Mouse (Mus musculus): Measurements from ENCODE around the gene Farp1. TPM values are rescaled to one million over a fixed set of nuclear protein-coding genes. Genes with fewer than 3 reads are reported as not detected.

The Farp1 gene
- 100 to 1,000 TPM; 126 to 130 TPM for total RNA-seq (2021)

DNA sequence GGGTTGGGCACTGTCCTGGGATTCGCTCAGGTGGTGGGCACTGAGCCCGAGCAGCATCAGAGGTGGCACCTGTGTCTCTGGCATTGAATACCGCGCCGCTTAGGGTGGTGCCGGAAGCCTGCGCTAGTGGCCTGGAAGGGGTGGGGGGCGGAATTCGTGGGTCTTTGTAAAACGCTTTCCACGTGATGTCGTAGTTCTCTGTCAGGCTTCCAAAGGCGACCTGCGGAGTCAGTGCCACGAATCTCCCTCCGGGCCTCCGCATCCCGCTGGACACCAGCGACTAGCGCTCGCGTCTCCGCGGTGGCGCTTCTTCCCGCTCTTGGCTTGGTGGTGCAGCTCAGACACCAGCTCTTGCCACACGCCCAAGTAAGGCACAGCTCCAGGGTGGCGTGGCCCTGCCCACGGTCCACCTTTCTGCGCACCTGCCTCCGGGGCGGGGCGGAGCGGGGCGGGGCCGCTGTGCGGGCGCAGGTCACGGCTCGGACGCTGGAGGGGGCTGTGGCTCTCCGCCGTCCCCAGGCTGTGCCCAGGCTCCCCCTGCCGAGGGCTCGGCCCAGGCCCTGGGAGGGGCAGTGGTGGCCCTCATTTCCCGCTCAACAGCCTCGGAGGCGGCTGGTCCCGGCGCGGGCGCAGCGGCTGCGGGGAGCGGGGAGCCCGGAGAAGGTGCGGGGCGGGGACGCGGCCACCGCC is at the start of gene Farp1:
Farp1 (plus strand) TSS at position 228 of the 690 bp plus-strand sequence.
- intact Hi-C loops (cut with DNase I), result loop anchor here (5.0 kb wide), 1 partner anchor 187 kb away; no protein-coding TSS in a partner anchor
- DNase-seq (ENCODE audit: low spot score in 2 of 2), result peak; percentile 72 to 80

DNA sequence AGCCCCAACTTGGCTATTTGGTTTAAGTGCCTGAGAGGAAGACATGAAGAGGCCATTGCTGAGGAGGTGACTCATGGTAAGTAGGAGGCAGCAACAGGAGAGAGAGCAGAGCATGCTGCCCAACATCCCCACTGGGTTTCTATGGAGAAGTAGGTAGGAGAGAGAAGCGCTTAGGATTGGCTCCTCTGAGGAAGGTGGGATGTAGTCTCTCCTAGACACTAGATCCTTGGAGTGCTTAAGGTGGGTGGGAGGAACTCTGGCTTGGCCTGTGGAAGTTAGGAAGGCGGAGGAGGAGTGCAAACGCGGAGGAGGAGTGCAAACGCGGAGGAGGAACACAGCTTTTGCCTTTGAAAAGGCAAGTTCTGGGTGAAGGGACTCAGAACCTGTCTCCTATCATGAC is 45.9 kb upstream of the Farp1 start:
- peak; percentile 42 to 91 for DNase-seq (ENCODE audit: low spot score in 2 of 2)
- intact Hi-C loops (cut with DNase I), result loop anchor here (5.0 kb wide), 1 partner anchor 152 kb away; no protein-coding TSS in a partner anchor

DNA sequence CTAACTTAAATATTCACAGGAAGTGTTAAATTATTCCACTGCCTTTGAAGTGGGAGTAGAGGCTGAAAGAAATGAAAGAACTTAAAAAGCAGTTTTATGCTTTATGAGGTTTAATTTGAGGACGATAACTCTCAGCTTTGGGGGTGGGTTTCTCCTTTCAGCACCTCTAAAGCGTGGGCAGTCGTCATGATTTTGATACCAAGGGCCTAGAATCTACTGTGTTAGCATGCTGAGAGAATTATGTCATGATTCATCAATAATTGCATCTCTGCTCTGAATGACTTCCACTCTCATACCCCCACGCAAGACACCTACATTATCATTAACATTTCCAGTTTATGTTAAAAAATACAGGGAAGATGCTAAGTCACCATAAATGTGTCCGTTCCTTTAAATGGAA is 37.3 kb upstream of the Farp1 start:
- DNase-seq (ENCODE audit: low spot score in 2 of 2), result peak in 1 of 2 experiments; percentile 76
- intact Hi-C loops (cut with DNase I), result no loop called here

DNA sequence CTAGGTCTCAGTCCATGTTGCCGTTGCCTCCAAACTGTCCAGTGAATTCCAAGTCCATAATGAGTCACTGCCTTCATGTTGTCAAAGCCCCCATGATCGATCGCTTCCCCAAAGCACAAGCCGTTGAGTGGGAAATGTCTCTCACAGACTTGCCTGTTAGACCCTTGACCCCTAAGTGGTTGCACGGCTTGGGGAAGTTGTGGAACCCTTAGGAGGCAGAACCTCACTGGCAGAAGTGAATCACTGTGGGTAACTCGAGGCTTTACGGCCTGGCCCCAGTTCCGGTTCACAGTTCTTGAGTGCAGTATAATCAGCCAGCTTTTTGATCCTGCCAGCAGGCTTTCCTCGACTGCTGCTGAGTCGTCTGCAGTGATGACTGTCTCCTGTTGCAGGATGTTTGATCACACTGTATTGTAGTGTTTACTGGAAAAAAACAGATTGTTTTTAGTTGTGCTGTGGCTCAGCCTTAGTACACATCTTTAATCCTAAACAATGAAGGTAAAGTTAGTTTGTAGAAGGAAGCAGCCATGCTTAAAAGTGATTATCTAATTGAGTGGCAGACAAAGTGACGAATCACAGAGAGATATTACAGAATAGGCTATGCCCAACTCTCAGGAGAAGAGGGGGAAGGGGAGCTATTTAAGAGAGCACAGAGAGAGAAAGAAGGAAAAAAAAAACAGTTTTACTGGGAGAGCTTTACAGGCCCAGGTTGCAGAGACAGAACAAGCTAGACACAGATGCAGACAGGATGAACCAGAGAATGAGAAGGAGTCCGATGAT is 34.2 kb upstream of the Farp1 start:
- intact Hi-C loops (cut with DNase I), result no loop called here

DNA sequence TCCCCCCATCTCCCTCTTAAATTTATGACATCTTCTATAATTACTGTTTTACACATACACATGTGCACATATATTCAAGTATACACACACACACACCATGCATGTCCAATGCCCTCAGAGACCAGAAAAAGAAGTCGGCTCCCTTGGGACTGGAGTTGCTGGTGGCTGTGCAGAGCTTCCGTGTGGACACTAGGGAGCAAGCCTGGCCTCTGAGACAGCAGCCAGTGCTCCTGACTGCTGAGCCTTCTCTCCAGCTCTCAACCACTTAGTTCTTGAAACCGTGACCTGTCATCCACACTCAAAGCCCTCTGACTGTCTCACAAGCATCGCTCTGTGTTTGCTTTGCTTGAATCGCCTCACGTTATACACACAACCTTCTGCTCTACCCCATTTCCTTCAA is 29.4 kb upstream of the Farp1 start:
- DNase-seq (ENCODE audit: low spot score in 2 of 2), result no peak
- intact Hi-C loops (cut with DNase I), result no loop called here

More for the DNA sequence above, 34.2 kb upstream of the Farp1 start:
- DNase-seq (ENCODE audit: low spot score in 2 of 2), result no peak

DNA sequence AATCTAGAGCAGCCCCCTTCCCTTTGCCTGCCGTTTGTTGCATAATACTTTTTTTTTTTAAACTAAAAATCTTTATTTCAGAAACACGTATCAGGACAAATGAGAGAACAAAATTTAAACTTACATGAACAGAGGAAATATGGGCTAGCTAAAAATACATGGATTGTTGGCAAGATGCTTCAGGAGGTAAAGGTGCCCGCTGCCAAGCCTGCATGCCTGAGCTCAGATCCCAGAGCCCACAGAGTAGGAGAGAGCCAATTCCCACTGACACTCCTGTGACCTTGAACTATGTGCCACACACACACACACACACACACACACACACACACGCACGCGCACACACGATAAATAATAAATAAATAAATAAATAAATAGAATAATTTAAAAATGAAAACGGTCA is 29.0 kb upstream of the Farp1 start:
- intact Hi-C loops (cut with DNase I), result no loop called here
- DNase-seq (ENCODE audit: low spot score in 2 of 2), result peak in 1 of 2 experiments; percentile 43

DNA sequence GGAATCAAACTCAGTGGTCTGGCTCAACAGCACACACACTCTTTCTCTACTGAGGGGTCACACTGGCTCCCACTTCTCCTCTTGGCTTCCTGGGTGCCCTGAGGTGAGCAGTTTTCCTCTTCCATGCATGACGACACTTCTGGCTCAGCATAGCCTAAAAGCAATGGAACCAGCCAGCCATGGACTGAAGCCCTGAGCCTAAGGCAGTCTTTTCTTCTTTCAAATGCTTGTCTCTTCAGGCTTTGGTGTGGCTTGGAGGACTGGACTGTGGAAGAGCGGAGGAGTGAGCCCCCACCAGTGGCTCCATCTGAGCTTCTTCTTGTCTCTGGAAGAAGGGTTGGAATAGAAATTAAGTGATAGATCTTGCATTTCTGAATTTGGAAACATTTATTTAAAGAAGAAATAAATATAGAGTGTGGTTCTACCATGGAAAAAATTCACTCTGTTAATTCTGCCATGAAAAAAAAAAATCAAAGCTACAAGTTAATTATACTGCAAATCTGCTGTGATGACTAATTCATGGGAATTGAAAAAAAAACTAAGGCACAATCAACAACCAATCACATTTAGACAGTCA is 19.8 kb upstream of the Farp1 start:
- intact Hi-C loops (cut with DNase I), result no loop called here
- peak in 1 of 2 experiments; percentile 47 for DNase-seq (ENCODE audit: low spot score in 2 of 2)

DNA sequence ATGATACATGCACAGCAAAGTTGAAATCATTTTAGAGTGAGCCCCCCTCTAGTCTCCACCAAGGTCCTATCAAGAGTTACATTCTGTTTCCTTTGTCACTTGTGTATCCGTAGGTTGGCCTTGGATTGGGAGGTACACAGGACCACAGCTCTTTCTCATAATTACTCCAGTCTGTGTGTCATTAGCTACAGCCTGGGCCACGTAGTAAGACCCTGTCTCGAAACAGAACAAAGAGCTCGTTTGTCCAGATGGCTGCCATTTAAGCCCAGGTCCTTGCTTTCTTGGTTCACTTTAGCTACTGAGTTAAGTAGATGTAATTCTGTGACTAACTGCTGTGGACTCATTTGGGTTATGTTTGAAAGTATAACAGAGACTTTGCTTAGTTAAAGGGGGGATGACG is 12.6 kb upstream of the Farp1 start:
- DNase-seq (ENCODE audit: low spot score in 2 of 2), result no peak
- intact Hi-C loops (cut with DNase I), result no loop called here

DNA sequence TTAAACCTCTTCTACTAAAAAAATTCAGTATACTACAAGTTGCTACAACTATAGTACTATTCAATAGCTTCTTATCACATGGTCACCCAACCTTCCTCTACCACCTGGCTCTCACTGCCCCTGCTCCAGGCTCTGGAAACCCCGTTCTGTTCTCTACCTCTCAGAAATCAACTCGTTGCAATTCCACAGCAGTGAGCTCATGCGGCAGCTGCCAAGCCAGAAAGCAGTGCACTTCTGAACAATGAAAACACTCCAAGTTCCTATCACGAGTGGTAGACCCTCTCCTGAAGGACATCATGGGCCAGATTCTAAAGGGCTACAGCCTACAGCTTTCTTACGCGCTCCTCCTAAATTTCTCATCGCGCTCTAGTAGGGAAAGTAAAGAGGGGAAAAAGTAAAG is 9.6 kb upstream of the Farp1 start:
- intact Hi-C loops (cut with DNase I), result no loop called here

DNA sequence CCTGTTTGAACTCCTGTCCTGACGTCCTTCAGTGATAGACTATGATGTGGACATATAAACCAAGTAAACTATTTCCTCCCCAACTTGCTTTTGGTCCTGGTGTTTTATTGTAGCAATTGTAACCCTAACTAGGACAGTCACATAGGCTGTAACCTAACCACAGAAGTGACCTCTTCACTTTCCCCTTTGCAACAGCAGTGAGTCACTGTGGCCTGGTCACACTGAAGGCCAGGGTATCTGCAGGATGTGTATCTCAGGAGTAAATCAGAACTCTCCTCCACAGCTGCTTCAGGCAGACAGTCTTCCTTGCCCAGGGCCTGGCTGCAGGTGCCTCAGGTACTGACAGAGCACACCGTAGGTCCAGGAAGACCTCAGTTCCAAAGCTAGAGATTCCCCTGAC is 3.6 kb upstream of the Farp1 start:
- DNase-seq (ENCODE audit: low spot score in 2 of 2), result no peak
- intact Hi-C loops (cut with DNase I), result no loop called here

More for the DNA sequence above, 9.6 kb upstream of the Farp1 start:
- no peak for DNase-seq (ENCODE audit: low spot score in 2 of 2)

DNA sequence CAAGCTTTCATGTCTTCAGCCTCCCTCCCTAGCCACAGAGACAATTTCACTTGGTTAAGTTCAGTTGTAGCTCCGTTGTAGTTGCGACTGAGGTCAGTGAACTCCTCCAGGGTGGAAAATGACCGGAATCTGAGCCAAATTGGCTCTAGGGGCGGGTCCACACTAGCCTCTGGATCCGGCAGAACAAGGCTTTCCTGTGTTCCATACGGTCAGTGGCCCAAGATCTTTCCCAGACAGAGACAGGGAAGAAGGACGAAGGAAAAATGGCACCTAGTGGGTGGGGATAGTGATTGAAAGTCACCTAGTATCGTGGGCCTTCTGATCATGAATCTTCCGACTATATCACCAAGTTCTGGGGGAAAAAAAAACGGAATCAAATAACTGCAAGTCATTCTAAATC is 475 bp upstream of the Farp1 start:
- intact Hi-C loops (cut with DNase I), result no loop called here
- DNase-seq (ENCODE audit: low spot score in 2 of 2), result no peak

DNA sequence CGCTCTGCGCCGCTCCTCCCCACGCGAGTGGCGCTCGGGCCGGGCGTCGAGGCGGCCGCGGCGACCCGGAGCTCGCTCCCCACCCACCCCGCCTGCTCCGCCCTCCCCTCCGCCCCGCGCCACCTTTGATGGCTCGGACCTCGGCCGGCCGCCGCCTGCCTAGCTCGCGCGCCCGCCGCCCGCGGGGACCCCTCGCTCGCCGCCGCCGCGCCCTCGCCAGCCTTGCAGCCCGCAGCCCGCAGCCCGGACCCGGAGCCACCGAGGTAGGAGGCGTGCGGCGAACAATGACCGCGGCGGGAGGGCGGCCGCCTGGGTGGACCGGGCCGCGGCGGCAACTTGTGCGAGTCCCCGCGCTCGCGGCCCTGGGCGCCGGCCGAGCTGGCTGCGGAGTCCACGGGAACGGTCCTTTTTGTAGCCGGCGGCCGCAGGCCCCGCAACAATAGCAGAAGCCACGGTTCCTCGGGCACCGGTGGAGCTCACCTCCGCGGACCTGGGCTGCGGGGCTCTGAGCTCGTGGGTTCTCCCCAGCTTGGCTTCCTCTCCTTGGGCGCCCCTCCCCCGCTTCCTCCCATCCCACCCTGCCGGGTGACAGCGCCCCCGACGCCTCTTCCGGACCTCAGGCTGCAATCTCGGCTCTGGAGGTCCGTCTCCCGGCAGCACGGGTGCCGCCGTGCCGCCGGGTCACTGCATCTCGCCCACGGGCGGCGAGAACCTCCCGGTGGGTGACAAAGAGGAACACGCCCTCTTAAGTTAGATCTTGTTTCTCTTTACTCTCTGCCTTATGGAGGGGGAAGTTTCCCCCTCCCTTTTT is 868 bp downstream of the Farp1 start:
- peak; percentile 45 to 47 for DNase-seq (ENCODE audit: low spot score in 2 of 2)
- intact Hi-C loops (cut with DNase I), result loop anchor here (2.0 to 5.0 kb wide), 2 partner anchors 73 to 186 kb away; no protein-coding TSS in a partner anchor

DNA sequence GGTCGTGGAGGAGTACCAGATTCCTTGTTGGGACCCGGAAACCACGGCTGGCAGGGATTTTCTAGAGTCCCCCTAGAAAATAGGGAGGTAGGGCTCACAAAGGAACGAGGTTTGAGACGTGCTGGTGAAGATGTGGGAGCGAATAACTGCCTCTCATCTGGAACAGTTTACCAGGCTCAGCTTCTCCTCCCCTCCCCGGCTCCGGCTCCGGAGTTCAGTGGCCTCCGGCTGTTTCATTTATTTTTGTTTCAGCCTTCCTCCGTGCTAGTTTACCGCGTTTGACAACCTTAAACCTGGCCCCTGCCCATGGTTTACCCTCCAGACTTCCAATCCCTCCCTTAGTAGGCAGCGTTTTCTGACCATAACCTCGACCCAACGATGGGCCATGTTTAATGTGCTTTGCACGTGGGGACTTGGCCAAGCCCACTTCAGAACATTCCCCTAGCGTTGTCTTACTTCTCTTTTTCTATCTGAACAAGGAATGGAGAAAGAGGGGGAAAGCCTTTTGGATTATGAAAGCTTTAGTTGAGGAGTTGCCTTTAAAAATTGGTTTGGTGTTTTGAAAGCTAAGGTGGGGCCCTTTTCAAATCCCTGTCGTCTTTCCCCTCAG is 1.7 kb downstream of the Farp1 start:
- intact Hi-C loops (cut with DNase I), result loop anchor here (2.0 to 5.0 kb wide), 2 partner anchors 72 to 186 kb away; no protein-coding TSS in a partner anchor
- DNase-seq (ENCODE audit: low spot score in 2 of 2), result peak in 1 of 2 experiments; percentile 31

DNA sequence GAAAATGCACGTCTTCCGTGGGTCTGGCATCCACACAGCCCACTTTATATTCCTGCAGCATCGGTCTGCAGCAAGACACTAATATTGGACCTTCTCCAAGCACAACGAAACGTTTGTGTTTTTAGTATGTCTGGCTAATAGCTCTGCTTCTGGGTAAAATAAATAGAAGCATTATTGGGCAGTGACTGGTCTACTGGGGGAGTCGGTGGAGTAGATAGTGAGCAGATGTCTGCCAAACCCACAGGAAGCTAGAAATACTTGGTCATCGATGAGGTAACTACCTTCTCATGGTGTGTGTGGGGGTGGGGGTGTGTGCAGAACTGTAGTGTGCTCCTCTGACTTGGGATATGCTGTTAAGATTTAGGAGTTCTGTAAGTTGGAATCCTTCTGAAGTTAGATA is 2.3 kb downstream of the Farp1 start:
- DNase-seq (ENCODE audit: low spot score in 2 of 2), result peak in 1 of 2 experiments; percentile 48

DNA sequence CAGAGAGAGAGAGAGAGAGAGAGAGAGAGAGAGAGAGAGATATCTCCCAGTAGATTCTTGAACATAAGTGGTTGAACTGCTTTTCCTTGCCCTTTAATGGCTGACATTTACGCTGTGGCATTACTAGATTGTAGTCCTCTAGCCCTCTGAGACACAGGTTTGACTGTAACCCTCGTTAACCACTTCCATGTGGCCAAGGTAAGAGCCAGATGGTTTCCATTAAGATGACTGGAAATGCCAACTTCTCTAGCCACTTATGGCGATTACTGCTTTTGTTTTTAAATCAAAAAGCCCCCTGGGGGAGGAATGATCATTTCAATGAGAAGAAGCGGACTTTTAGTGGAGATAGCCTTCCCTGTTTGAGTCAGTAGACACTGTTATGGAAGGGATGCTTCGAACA is 3.7 kb downstream of the Farp1 start:
- no peak for DNase-seq (ENCODE audit: low spot score in 2 of 2)
- intact Hi-C loops (cut with DNase I), result loop anchor here (5.0 kb wide), 1 partner anchor 184 kb away; no protein-coding TSS in a partner anchor

More for the DNA sequence above, 2.3 kb downstream of the Farp1 start:
- intact Hi-C loops (cut with DNase I), result loop anchor here (2.0 to 5.0 kb wide), 2 partner anchors 72 to 185 kb away; no protein-coding TSS in a partner anchor

DNA sequence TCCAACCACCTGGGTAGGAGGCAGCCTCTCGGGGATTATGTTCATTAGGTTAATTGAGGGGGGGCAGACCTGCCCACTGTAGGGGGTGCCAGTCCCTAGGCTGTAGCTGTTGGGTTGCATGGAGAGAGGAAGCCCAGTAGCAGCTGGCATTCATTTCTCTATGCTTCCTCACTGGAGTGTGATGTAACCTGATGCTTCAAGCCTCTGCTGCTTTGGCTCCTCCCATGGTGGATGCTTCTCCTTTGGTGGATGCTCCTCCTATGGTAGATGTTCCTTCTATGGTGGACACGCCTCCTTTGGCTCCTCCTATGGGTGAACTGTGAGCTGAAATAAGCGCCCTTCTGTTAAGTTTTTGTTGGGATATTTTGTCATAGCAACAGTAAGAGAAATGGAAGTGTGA is 9.1 kb downstream of the Farp1 start:
- intact Hi-C loops (cut with DNase I), result no loop called here
- no peak for DNase-seq (ENCODE audit: low spot score in 2 of 2)

DNA sequence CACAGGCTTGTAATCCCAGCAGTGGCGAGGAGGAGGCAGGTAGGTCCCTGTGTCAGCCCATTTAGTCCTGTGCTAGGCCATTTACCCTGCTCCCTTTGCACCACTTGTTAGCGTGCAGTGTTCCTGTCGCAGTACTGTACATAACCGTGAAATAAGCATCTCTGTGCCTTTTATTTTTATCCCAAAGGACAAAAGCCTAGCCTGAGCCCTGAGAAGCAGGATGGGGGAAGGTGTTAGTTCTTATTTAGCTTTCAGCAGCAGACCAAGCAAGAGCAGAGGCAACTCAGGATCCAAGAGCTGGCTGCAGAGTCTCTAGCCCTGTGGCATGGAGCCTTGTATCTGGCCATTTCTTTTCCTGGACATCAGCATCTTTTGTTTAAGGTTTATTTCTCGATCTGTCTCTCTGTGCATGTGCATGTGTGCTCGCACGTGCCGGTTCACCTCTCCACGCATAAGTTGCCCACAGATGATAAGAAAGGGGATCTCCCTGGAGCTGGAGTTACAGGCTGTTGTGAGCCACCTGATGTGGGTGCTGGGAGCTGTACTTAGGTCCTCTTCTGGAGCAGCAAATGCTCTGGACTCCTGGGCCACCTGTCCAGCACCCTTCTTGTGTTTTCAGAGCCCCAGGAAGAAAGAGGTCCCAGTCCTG is 11.4 kb downstream of the Farp1 start:
- intact Hi-C loops (cut with DNase I), result no loop called here
- DNase-seq (ENCODE audit: low spot score in 2 of 2), result peak in 1 of 2 experiments; percentile 66

DNA sequence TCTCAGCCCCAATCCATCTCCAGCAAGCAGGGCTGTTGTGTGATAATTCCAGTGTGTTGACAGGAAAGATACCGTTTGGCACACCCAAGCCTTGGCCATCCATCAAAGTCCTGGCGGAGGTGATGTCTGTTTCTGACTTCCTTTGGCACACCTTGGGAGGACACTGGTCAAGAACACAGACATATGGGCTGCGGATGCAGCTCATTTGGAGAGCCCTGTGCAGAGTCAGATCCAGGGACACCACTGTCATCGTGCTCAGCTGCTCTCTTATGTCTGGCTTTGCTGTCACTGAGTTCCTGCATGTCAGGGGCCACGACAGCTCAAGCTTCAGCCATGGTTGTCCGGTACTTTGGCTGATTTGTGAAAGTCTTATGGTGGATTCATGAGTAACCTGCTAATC is 12.8 kb downstream of the Farp1 start:
- DNase-seq (ENCODE audit: low spot score in 2 of 2), result no peak
- intact Hi-C loops (cut with DNase I), result no loop called here
